Mouse (Mus musculus): ENCODE data around the gene Srgap1. TPM values are rescaled to one million over a fixed set of nuclear protein-coding genes. Genes with fewer than 3 reads are reported as not detected.

Gene Srgap1
- total RNA-seq, 2 experiments from 2014 or later: 8.5 to 13.5 TPM

Other genes starting within 250 kb of the Srgap1 start
- 10 to 100 TPM; 61.2 to 63.4 TPM for gene Rxylt1, start 50.1 kb upstream of the Srgap1 start, total RNA-seq (2021)